Mouse (Mus musculus) cerebellum, adult 11 months (tissue): ENCODE measurements around the gene Stk36.
A peak's percentile ranks its signal among the peaks of the same experiment; 100 is the strongest.

ENCODE experiments used
- DNase-seq: peaks from one replicate; pipeline ENCODE4 v3.0.0; 2022

The Stk36 gene

GRCm38 (mm10) chr1:74601267-74601962 lies at the start of gene Stk36, which contains the start of gene Rnf25:
Stk36 (plus strand) TSS chr1:74601445.
Rnf25 (minus strand) TSS chr1:74601397.
- DNase-seq, result peak; percentile 76

GRCm38 (mm10) chr1:74559061-74559460 lies 42.2 kb upstream of the Stk36 start:
- no peak for DNase-seq

- DNase-seq, result no peak
Measured at GRCm38 (mm10) chr1:74565834-74566233, 35.4 kb upstream of the Stk36 start.

- no peak for DNase-seq
Measured at GRCm38 (mm10) chr1:74569739-74570719, 31.2 kb upstream of the Stk36 start.

GRCm38 (mm10) chr1:74582621-74583020 lies 18.6 kb upstream of the Stk36 start:
- DNase-seq, result no peak

- DNase-seq, result no peak
Measured at GRCm38 (mm10) chr1:74584616-74585398, 16.4 kb upstream of the Stk36 start.

- no peak for DNase-seq
Measured at GRCm38 (mm10) chr1:74587233-74587772, 13.9 kb upstream of the Stk36 start.

GRCm38 (mm10) chr1:74587773-74588445 lies 13.3 kb upstream of the Stk36 start, which contains the start of the genes Zfp142 and Bcs1l:
Zfp142 (minus strand) TSS chr1:74588246.
Bcs1l (plus strand) TSS chr1:74588289.
- peak; percentile 98 for DNase-seq

- no peak for DNase-seq
Measured at GRCm38 (mm10) chr1:74594434-74594833, 6.8 kb upstream of the Stk36 start.

GRCm38 (mm10) chr1:74600501-74601266 lies 561 bp upstream of the Stk36 start:
- no peak for DNase-seq

- no peak for DNase-seq
Measured at GRCm38 (mm10) chr1:74624183-74624582, 22.9 kb downstream of the Stk36 start.

- DNase-seq, result no peak
Measured at GRCm38 (mm10) chr1:74626076-74626475, 24.8 kb downstream of the Stk36 start.

GRCm38 (mm10) chr1:74628001-74628400 lies 26.8 kb downstream of the Stk36 start:
- DNase-seq, result no peak

GRCm38 (mm10) chr1:74632734-74633133 lies 31.5 kb downstream of the Stk36 start:
- no peak for DNase-seq

- DNase-seq, result no peak
Measured at GRCm38 (mm10) chr1:74643524-74643923, 42.3 kb downstream of the Stk36 start.

- no peak for DNase-seq
Measured at GRCm38 (mm10) chr1:74643926-74644325, 42.7 kb downstream of the Stk36 start.

- DNase-seq, result peak; percentile 95
Measured at GRCm38 (mm10) chr1:74661448-74662195, 60.4 kb downstream of the Stk36 start, which contains the start of gene Ttll4. Ttll4 (plus strand) TSS chr1:74661745.

- no peak for DNase-seq
Measured at GRCm38 (mm10) chr1:74662253-74662865, 61.1 kb downstream of the Stk36 start.

- DNase-seq, result no peak
Measured at GRCm38 (mm10) chr1:74665153-74665552, 63.9 kb downstream of the Stk36 start.

GRCm38 (mm10) chr1:74668371-74668770 lies 67.1 kb downstream of the Stk36 start:
- no peak for DNase-seq
